Comparison of ENCODE assay signal across 16 mouse cellular contexts in the genomic region with DNA sequence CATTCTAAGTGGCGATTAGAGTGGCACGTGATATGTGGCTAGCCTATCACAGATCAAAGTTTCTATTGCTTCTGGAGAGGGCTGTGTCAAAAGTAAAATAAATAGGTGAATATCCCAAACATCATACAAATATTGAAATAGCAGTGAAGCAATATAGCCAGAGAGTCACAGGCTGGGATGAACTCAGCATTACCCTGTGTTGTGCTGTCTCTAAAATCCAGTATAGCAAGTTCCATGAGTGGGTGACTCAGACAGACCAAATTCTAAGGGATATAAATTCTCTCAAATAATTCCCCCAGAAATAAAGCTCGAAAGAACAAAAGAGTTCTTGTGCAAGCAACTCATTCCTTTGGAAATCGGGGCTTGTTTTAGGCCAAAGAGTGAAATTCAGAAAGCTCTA.
"Had no signal": no experiment of that assay in that cellular context is flagged by ENCODE, and none has a peak within 500 bp of the region (broad histone marks: within the 10 kb centered on the region; RNA-seq: fewer than 3 reads in every experiment).

No protein-coding gene starts in this region.

- H3K4me1 ChIP-seq: liver, embryonic 13.5 days; liver, embryonic 15.5 days; lung, embryonic 15.5 days; megakaryocyte, embryonic 14.5 days; midbrain, embryonic 13.5 days; midbrain, embryonic 15.5 days; neural tube, embryonic 12.5 days had no signal

- H3K36me3 ChIP-seq: liver, embryonic 13.5 days; liver, embryonic 15.5 days; lung, embryonic 15.5 days; midbrain, embryonic 13.5 days; midbrain, embryonic 15.5 days; neural tube, embryonic 12.5 days had no signal

- H3K4me3 ChIP-seq: liver, embryonic 13.5 days; liver, embryonic 15.5 days; lung, embryonic 15.5 days; megakaryocyte, embryonic 14.5 days; midbrain, embryonic 13.5 days; midbrain, embryonic 15.5 days; neural tube, embryonic 12.5 days had no signal

- DNase-seq: liver, embryonic 13.5 days; liver, postnatal 0 days; lung, postnatal 14 days; right cerebral cortex, postnatal 14 days; thymus, adult 18-20 months; thymus, postnatal 14 days; thymus, postnatal 36 days had no signal

- H3K9me3 ChIP-seq: liver, embryonic 13.5 days; liver, embryonic 15.5 days; lung, embryonic 15.5 days; megakaryocyte, embryonic 14.5 days; midbrain, embryonic 13.5 days; midbrain, embryonic 15.5 days; neural tube, embryonic 12.5 days had no signal

- ATAC-seq: liver, postnatal 0 days; midbrain, embryonic 13.5 days; midbrain, embryonic 15.5 days had no signal

- H3K4me2 ChIP-seq: liver, embryonic 11.5 days; liver, embryonic 13.5 days; liver, embryonic 15.5 days; lung, embryonic 15.5 days; midbrain, embryonic 11.5 days; midbrain, embryonic 13.5 days; midbrain, embryonic 15.5 days; neural tube, embryonic 12.5 days had no signal

- H3K27me3 ChIP-seq: liver, embryonic 13.5 days; liver, embryonic 15.5 days; lung, embryonic 15.5 days; megakaryocyte, embryonic 14.5 days; midbrain, embryonic 13.5 days; midbrain, embryonic 15.5 days; neural tube, embryonic 12.5 days had no signal

- H3K27ac ChIP-seq: liver, embryonic 13.5 days; liver, embryonic 15.5 days; lung, embryonic 15.5 days; macrophage; midbrain, embryonic 13.5 days; midbrain, embryonic 15.5 days; neural tube, embryonic 12.5 days had no signal

- H3K9ac ChIP-seq: liver, embryonic 13.5 days; liver, embryonic 15.5 days; liver, postnatal 0 days; lung, embryonic 15.5 days; midbrain, embryonic 13.5 days; midbrain, embryonic 15.5 days; neural tube, embryonic 12.5 days had no signal
